Mouse (Mus musculus) kidney, embryonic 16.5 days (tissue): ENCODE measurements around the gene Arhgef7. TPM values are rescaled to one million over a fixed set of nuclear protein-coding genes. Genes with fewer than 3 reads are reported as not detected.

Experiments used
- ATAC-seq: fragments of 200-750 bp; cut with Nextera tagmentation; 2 replicates; pipeline ENCODE4 v1.8.0; 2017; ENCODE audit warnings: moderate TSS enrichment; ENCODE audit not compliant: low FRiP score, low TSS enrichment
- H3K27ac ChIP-seq: fragments of 300-500 bp; sonication (generic); 2 replicates; pipeline ENCODE4 v1.5.1; 2014; ENCODE audit warnings: low read length
- H3K27me3 ChIP-seq: fragments of 300-500 bp; sonication (generic); 2 replicates; pipeline ENCODE4 v1.6.1; 2014; ENCODE audit warnings: low read length, control low read depth, mixed read lengths; ENCODE audit not compliant: insufficient read depth
- H3K36me3 ChIP-seq: fragments of 300-500 bp; sonication (generic); 2 replicates; pipeline ENCODE4 v1.6.1; 2014; ENCODE audit warnings: low read length, control low read depth, mixed read lengths; ENCODE audit not compliant: insufficient read depth
- H3K4me1 ChIP-seq: fragments of 300-500 bp; sonication (generic); 2 replicates; pipeline ENCODE4 v1.6.1; 2014; ENCODE audit warnings: low read length, control low read depth, mixed read lengths; ENCODE audit not compliant: insufficient read depth
- H3K4me2 ChIP-seq: fragments of 300-500 bp; sonication (generic); replicated peaks from 2 replicates; pipeline ENCODE4 v1.6.1; 2014; ENCODE audit warnings: low read depth, low read length
- H3K4me3 ChIP-seq: fragments of 300-500 bp; sonication (generic); 2 replicates; pipeline ENCODE4 v1.5.1; 2014; ENCODE audit warnings: mild to moderate bottlenecking, low read length
- H3K9ac ChIP-seq: fragments of 300-500 bp; sonication (generic); replicated peaks from 2 replicates; pipeline ENCODE4 v1.6.1; 2014; ENCODE audit warnings: low read length
- H3K9me3 ChIP-seq: fragments of 300-500 bp; sonication (generic); 2 replicates; pipeline ENCODE4 v1.6.1; 2016; ENCODE audit warnings: low read length, control low read depth
- WGBS: fragments of 180-500 bp; shearing (Covaris S2); extraction: QIAGEN DNeasy Blood & Tissue Kit; methylation state at CpG from one replicate; pipeline ENCODE4 v1.1.7; 2014; 5-methylcytosine and 5-hydroxymethylcytosine counted together
- polyA plus RNA-seq: library from polyadenylated mRNA; unstranded; fragments of >200 nt; fragmentation: Nextera tagmentation; extraction: Ambion mirVana; gene quantifications from 2 replicates; pipeline ENCODE4 v1.2.1, GENCODE M21; 2015

Gene Arhgef7
- polyA plus RNA-seq, 1 experiment from 2014 or later = 43.3 TPM

GRCm38 (mm10) chr8:11757568-11758481 lies 30.3 kb downstream of the Arhgef7 start:
- peak overlapping the region; percentile 92 for H3K9ac ChIP-seq
- no peaks in the 10 kb centered on the region for H3K36me3 ChIP-seq
- peak overlapping the region; percentile 87 for H3K27ac ChIP-seq
- peak overlapping the region; percentile 87 for H3K4me2 ChIP-seq
- H3K27me3 ChIP-seq = no peaks in the 10 kb centered on the region
- H3K4me3 ChIP-seq = peak overlapping the region; percentile 68
- peak; percentile 98 for ATAC-seq
- no peaks in the 10 kb centered on the region for H3K9me3 ChIP-seq
- H3K4me1 ChIP-seq = peaks cover 22% of the 10 kb centered on the region
- WGBS = 1% methylated on average over 58 of the region's 59 CpGs

GRCm38 (mm10) chr8:11758482-11759281 lies 31.2 kb downstream of the Arhgef7 start:
- Histone ChIP-seq H3K4me1 (peaks cover 22% of the 10 kb centered on the region), H3K27me3 (no peaks in the 10 kb centered on the region), H3K36me3 (no peaks in the 10 kb centered on the region), H3K4me2 (peak overlapping the region; percentile 87), H3K4me3 (peak overlapping the region; percentile 68), H3K9ac (peak overlapping the region; percentile 92), H3K9me3 (no peaks in the 10 kb centered on the region), H3K27ac (peak overlapping the region; percentile 87)
- 2% methylated on average over 31 of the region's 53 CpGs for WGBS
- ATAC-seq = peak; percentile 35; the same call in 1 of the 2 replicates

GRCm38 (mm10) chr8:11761551-11761950 lies 34.0 kb downstream of the Arhgef7 start:
- no peaks in the 10 kb centered on the region for H3K9me3 ChIP-seq
- H3K36me3 ChIP-seq = no peaks in the 10 kb centered on the region
- H3K27me3 ChIP-seq = no peaks in the 10 kb centered on the region
- H3K4me2 ChIP-seq = no peak overlapping the region
- no peak overlapping the region for H3K4me3 ChIP-seq
- no peak overlapping the region for H3K9ac ChIP-seq
- peaks cover 22% of the 10 kb centered on the region for H3K4me1 ChIP-seq
- 84% methylated on average over 6 of the region's 6 CpGs for WGBS
- ATAC-seq = no peak
- H3K27ac ChIP-seq = no peak overlapping the region

- Histone ChIP-seq H3K4me2 (no peak overlapping the region), H3K36me3 (no peaks in the 10 kb centered on the region), H3K27ac (no peak overlapping the region), H3K4me1 (peaks cover 20% of the 10 kb centered on the region), H3K4me3 (no peak overlapping the region), H3K9ac (no peak overlapping the region), H3K27me3 (no peaks in the 10 kb centered on the region), H3K9me3 (no peaks in the 10 kb centered on the region)
- 85% methylated on average over 5 of the region's 5 CpGs for WGBS
- ATAC-seq = no peak
Observed at GRCm38 (mm10) chr8:11762048-11762447, 34.5 kb downstream of the Arhgef7 start.

GRCm38 (mm10) chr8:11762821-11763220 lies 35.3 kb downstream of the Arhgef7 start:
- peaks cover 14% of the 10 kb centered on the region for H3K4me1 ChIP-seq
- no peak overlapping the region for H3K4me3 ChIP-seq
- H3K36me3 ChIP-seq = no peaks in the 10 kb centered on the region
- no peaks in the 10 kb centered on the region for H3K9me3 ChIP-seq
- H3K27ac ChIP-seq = no peak overlapping the region
- no peak overlapping the region for H3K9ac ChIP-seq
- no peaks in the 10 kb centered on the region for H3K27me3 ChIP-seq
- no peak for ATAC-seq
- no peak overlapping the region for H3K4me2 ChIP-seq
- WGBS = 92% methylated on average over 7 of the region's 7 CpGs

- no peaks in the 10 kb centered on the region for H3K36me3 ChIP-seq
- 86% methylated on average over 5 of the region's 5 CpGs for WGBS
- H3K4me3 ChIP-seq = no peak overlapping the region
- no peak overlapping the region for H3K27ac ChIP-seq
- no peak for ATAC-seq
- peaks cover 2% of the 10 kb centered on the region; the same call in 1 of the 2 replicates for H3K4me1 ChIP-seq
- H3K4me2 ChIP-seq = no peak overlapping the region
- H3K27me3 ChIP-seq = no peaks in the 10 kb centered on the region
- H3K9me3 ChIP-seq = no peaks in the 10 kb centered on the region
- H3K9ac ChIP-seq = no peak overlapping the region
Observed at GRCm38 (mm10) chr8:11767213-11767840, 39.8 kb downstream of the Arhgef7 start.

- Histone ChIP-seq H3K4me2 (no peak overlapping the region), H3K27me3 (no peaks in the 10 kb centered on the region), H3K9ac (no peak overlapping the region), H3K4me3 (no peak overlapping the region), H3K27ac (no peak overlapping the region), H3K4me1 (peaks cover 21% of the 10 kb centered on the region), H3K36me3 (no peaks in the 10 kb centered on the region), H3K9me3 (no peaks in the 10 kb centered on the region)
- 94% methylated on average over 6 of the region's 6 CpGs for WGBS
- ATAC-seq = no peak
Observed at GRCm38 (mm10) chr8:11770001-11770400, 42.5 kb downstream of the Arhgef7 start.

- Histone ChIP-seq H3K27ac (no peak overlapping the region), H3K4me2 (no peak overlapping the region), H3K9me3 (no peaks in the 10 kb centered on the region), H3K4me3 (no peak overlapping the region), H3K9ac (no peak overlapping the region), H3K36me3 (no peaks in the 10 kb centered on the region), H3K4me1 (peaks cover 27% of the 10 kb centered on the region), H3K27me3 (no peaks in the 10 kb centered on the region)
- 78% methylated on average over 7 of the region's 7 CpGs for WGBS
- ATAC-seq = no peak
Observed at GRCm38 (mm10) chr8:11770521-11771080, 43.1 kb downstream of the Arhgef7 start.

GRCm38 (mm10) chr8:11771608-11772007 lies 44.1 kb downstream of the Arhgef7 start:
- H3K36me3 ChIP-seq = no peaks in the 10 kb centered on the region
- no peak overlapping the region for H3K27ac ChIP-seq
- no peak overlapping the region for H3K4me2 ChIP-seq
- no peak overlapping the region for H3K4me3 ChIP-seq
- WGBS = 89% methylated on average over 5 of the region's 5 CpGs
- no peak for ATAC-seq
- no peak overlapping the region for H3K9ac ChIP-seq
- H3K27me3 ChIP-seq = no peaks in the 10 kb centered on the region
- no peaks in the 10 kb centered on the region for H3K9me3 ChIP-seq
- peaks cover 32% of the 10 kb centered on the region for H3K4me1 ChIP-seq
